Mouse (Mus musculus): ENCODE data around the gene Tspan11. TPM values are rescaled to one million over a fixed set of nuclear protein-coding genes. Genes with fewer than 3 reads are reported as not detected.

Gene Tspan11
- polyA plus RNA-seq (2011; ENCODE audit: insufficient read depth, insufficient read length, low replicate concordance, missing spikeins): not detected in 2 replicates

- H3K27ac ChIP-seq (ENCODE audit: control insufficient read depth, insufficient read depth, low read depth, low read length, poor library complexity): no peak within 1 kb of the TSS
- H3K4me1 ChIP-seq (ENCODE audit: control insufficient read depth, insufficient read depth, low read length): no peaks in the 10 kb centered on the region
- H3K4me3 ChIP-seq (replicated peaks; ENCODE audit: control insufficient read depth, low read depth, low read length): no peak within 1 kb of the TSS
- no peak for TF ChIP-seq CTCF (IDR thresholded peaks at IDR 0.05; ENCODE audit: control insufficient read depth, insufficient read depth, low read length)
- no peak; the same call in 1 of the 2 replicates for TF ChIP-seq POLR2A (IDR thresholded peaks at IDR 0.05; ENCODE audit: borderline replicate concordance, control insufficient read depth, low read depth, low read length)
- 12% methylated on average over 36 of the region's 36 CpGs for WGBS
These were observed at the start of gene Tspan11 for GRCm38 (mm10) chr6:127887511-127888421. Gene Tspan11, plus strand, starts transcription at chr6:127887589.

GRCm38 (mm10) chr6:127837910-127838309, 49.5 kb upstream of the Tspan11 start:
- Histone ChIP-seq H3K4me1 (ENCODE audit: control insufficient read depth, insufficient read depth, low read length) (no peaks in the 10 kb centered on the region), H3K27ac (ENCODE audit: control insufficient read depth, insufficient read depth, low read depth, low read length, poor library complexity) (no peak overlapping the region), H3K4me3 (replicated peaks; ENCODE audit: control insufficient read depth, low read depth, low read length) (no peak overlapping the region)
- WGBS: 86% methylated on average over 4 of the region's 4 CpGs
- no peak for TF ChIP-seq CTCF (IDR thresholded peaks at IDR 0.05; ENCODE audit: control insufficient read depth, insufficient read depth, low read length)
- no peak for TF ChIP-seq POLR2A (IDR thresholded peaks at IDR 0.05; ENCODE audit: borderline replicate concordance, control insufficient read depth, low read depth, low read length)

GRCm38 (mm10) chr6:127839538-127839937, 47.9 kb upstream of the Tspan11 start:
- H3K4me1 ChIP-seq (ENCODE audit: control insufficient read depth, insufficient read depth, low read length): no peaks in the 10 kb centered on the region
- TF ChIP-seq CTCF (IDR thresholded peaks at IDR 0.05; ENCODE audit: control insufficient read depth, insufficient read depth, low read length): no peak
- TF ChIP-seq POLR2A (IDR thresholded peaks at IDR 0.05; ENCODE audit: borderline replicate concordance, control insufficient read depth, low read depth, low read length): no peak
- H3K27ac ChIP-seq (ENCODE audit: control insufficient read depth, insufficient read depth, low read depth, low read length, poor library complexity): no peak overlapping the region
- 92% methylated on average over 2 of the region's 2 CpGs for WGBS
- no peak overlapping the region for H3K4me3 ChIP-seq (replicated peaks; ENCODE audit: control insufficient read depth, low read depth, low read length)

- 88% methylated on average over 7 of the region's 7 CpGs for WGBS
- Histone ChIP-seq H3K4me3 (replicated peaks; ENCODE audit: control insufficient read depth, low read depth, low read length) (no peak overlapping the region), H3K27ac (ENCODE audit: control insufficient read depth, insufficient read depth, low read depth, low read length, poor library complexity) (no peak overlapping the region), H3K4me1 (ENCODE audit: control insufficient read depth, insufficient read depth, low read length) (no peaks in the 10 kb centered on the region)
- TF ChIP-seq CTCF (IDR thresholded peaks at IDR 0.05; ENCODE audit: control insufficient read depth, insufficient read depth, low read length) (no peak), POLR2A (IDR thresholded peaks at IDR 0.05; ENCODE audit: borderline replicate concordance, control insufficient read depth, low read depth, low read length) (no peak)
These were observed 47.2 kb upstream of the Tspan11 start for GRCm38 (mm10) chr6:127840171-127840570.

GRCm38 (mm10) chr6:127841326-127841725, 46.1 kb upstream of the Tspan11 start:
- no peak overlapping the region for H3K27ac ChIP-seq (ENCODE audit: control insufficient read depth, insufficient read depth, low read depth, low read length, poor library complexity)
- WGBS: 54% methylated on average over 7 of the region's 7 CpGs

GRCm38 (mm10) chr6:127846521-127846920, 40.9 kb upstream of the Tspan11 start:
- Histone ChIP-seq H3K4me1 (ENCODE audit: control insufficient read depth, insufficient read depth, low read length) (no peaks in the 10 kb centered on the region), H3K4me3 (replicated peaks; ENCODE audit: control insufficient read depth, low read depth, low read length) (no peak overlapping the region), H3K27ac (ENCODE audit: control insufficient read depth, insufficient read depth, low read depth, low read length, poor library complexity) (no peak overlapping the region)
- WGBS: 60% methylated on average over 6 of the region's 6 CpGs
- no peak for TF ChIP-seq POLR2A (IDR thresholded peaks at IDR 0.05; ENCODE audit: borderline replicate concordance, control insufficient read depth, low read depth, low read length)
- TF ChIP-seq CTCF (IDR thresholded peaks at IDR 0.05; ENCODE audit: control insufficient read depth, insufficient read depth, low read length): no peak

More at GRCm38 (mm10) chr6:127841326-127841725, 46.1 kb upstream of the Tspan11 start:
- Histone ChIP-seq H3K4me1 (ENCODE audit: control insufficient read depth, insufficient read depth, low read length) (no peaks in the 10 kb centered on the region), H3K4me3 (replicated peaks; ENCODE audit: control insufficient read depth, low read depth, low read length) (no peak overlapping the region)
- no peak for TF ChIP-seq CTCF (IDR thresholded peaks at IDR 0.05; ENCODE audit: control insufficient read depth, insufficient read depth, low read length)
- TF ChIP-seq POLR2A (IDR thresholded peaks at IDR 0.05; ENCODE audit: borderline replicate concordance, control insufficient read depth, low read depth, low read length): no peak

- Histone ChIP-seq H3K4me1 (ENCODE audit: control insufficient read depth, insufficient read depth, low read length) (no peaks in the 10 kb centered on the region), H3K4me3 (replicated peaks; ENCODE audit: control insufficient read depth, low read depth, low read length) (no peak overlapping the region), H3K27ac (ENCODE audit: control insufficient read depth, insufficient read depth, low read depth, low read length, poor library complexity) (no peak overlapping the region)
- WGBS: 77% methylated on average over 6 of the region's 6 CpGs
- no peak for TF ChIP-seq POLR2A (IDR thresholded peaks at IDR 0.05; ENCODE audit: borderline replicate concordance, control insufficient read depth, low read depth, low read length)
- TF ChIP-seq CTCF (IDR thresholded peaks at IDR 0.05; ENCODE audit: control insufficient read depth, insufficient read depth, low read length): no peak
These were observed 37.9 kb upstream of the Tspan11 start for GRCm38 (mm10) chr6:127849496-127849895.

- Histone ChIP-seq H3K27ac (ENCODE audit: control insufficient read depth, insufficient read depth, low read depth, low read length, poor library complexity) (no peak overlapping the region), H3K4me1 (ENCODE audit: control insufficient read depth, insufficient read depth, low read length) (no peaks in the 10 kb centered on the region), H3K4me3 (replicated peaks; ENCODE audit: control insufficient read depth, low read depth, low read length) (no peak overlapping the region)
- 76% methylated on average over 4 of the region's 4 CpGs for WGBS
- no peak for TF ChIP-seq CTCF (IDR thresholded peaks at IDR 0.05; ENCODE audit: control insufficient read depth, insufficient read depth, low read length)
- TF ChIP-seq POLR2A (IDR thresholded peaks at IDR 0.05; ENCODE audit: borderline replicate concordance, control insufficient read depth, low read depth, low read length): no peak
These were observed 35.8 kb upstream of the Tspan11 start for GRCm38 (mm10) chr6:127851611-127852010.

All from bone marrow, adult 2 months (tissue).